Mouse (Mus musculus) forebrain, embryonic 14.5 days (tissue): Measurements from ENCODE around the gene Adamtsl4. TPM values are rescaled to one million over a fixed set of nuclear protein-coding genes. Genes with fewer than 3 reads are reported as not detected.
"Not testable (repeated sequence)": the region's sequence is repeated elsewhere in the genome, so short reads cannot be mapped to it uniquely, and the experiment has no call there.

Source experiments
- ATAC-seq: fragments of 200-750 bp; cut with Nextera tagmentation; 2 replicates; pipeline ENCODE4 v1.8.0; 2017; ENCODE audit warnings: mild to moderate bottlenecking, moderate library complexity
- DNase-seq: peaks from one replicate; pipeline ENCODE4 v3.0.0-alpha.2; 2015; ENCODE audit warnings: low spot score
- H3K27ac ChIP-seq: fragments of 300-500 bp; sonication (generic); 2 replicates; pipeline ENCODE4 v1.5.1; 2014; ENCODE audit warnings: low read depth, mild to moderate bottlenecking, control low read depth, low read length, moderate library complexity
- H3K27me3 ChIP-seq: fragments of 300-500 bp; sonication (generic); replicated peaks from 2 replicates; pipeline ENCODE4 v1.6.1; 2014; ENCODE audit warnings: low read length, control low read depth, mixed read lengths; ENCODE audit not compliant: control insufficient read depth, insufficient read depth
- H3K36me3 ChIP-seq: fragments of 300-500 bp; sonication (generic); 2 replicates; pipeline ENCODE4 v1.6.1; 2014; ENCODE audit warnings: low read length, control low read depth; ENCODE audit not compliant: control insufficient read depth, insufficient read depth
- H3K4me1 ChIP-seq: fragments of 300-500 bp; sonication (generic); 2 replicates; pipeline ENCODE4 v1.6.1; 2014; ENCODE audit warnings: antibody characterized with exemption, low read length, control low read depth; ENCODE audit not compliant: control insufficient read depth, insufficient read depth
- H3K4me2 ChIP-seq: fragments of 300-500 bp; sonication (generic); 2 replicates; pipeline ENCODE4 v1.6.1; 2014; ENCODE audit warnings: mild to moderate bottlenecking, control low read depth, low read length
- H3K4me3 ChIP-seq: fragments of 300-500 bp; sonication (generic); 2 replicates; pipeline ENCODE4 v1.5.1; 2014; ENCODE audit warnings: low read depth, low read length, control low read depth
- H3K9ac ChIP-seq: fragments of 300-500 bp; sonication (generic); 2 replicates; pipeline ENCODE4 v1.6.1; 2014; ENCODE audit warnings: mild to moderate bottlenecking, low read length, control low read depth, moderate library complexity
- H3K9me3 ChIP-seq: fragments of 300-500 bp; sonication (generic); replicated peaks from 2 replicates; pipeline ENCODE4 v1.6.1; 2016; ENCODE audit warnings: low read length, control low read depth, mixed read lengths; ENCODE audit not compliant: control insufficient read depth
- WGBS: fragments of 180-500 bp; shearing (Covaris S2); extraction: QIAGEN DNeasy Blood & Tissue Kit; methylation state at CpG from one replicate; pipeline ENCODE4 v1.1.7; 2014; 5-methylcytosine and 5-hydroxymethylcytosine counted together
- polyA plus RNA-seq: library from polyadenylated mRNA; unstranded; fragments of >200 nt; fragmentation: Nextera tagmentation; extraction: Ambion mirVana; gene quantifications from 2 replicates; pipeline ENCODE4 v1.2.1, GENCODE M21; 2014

Adamtsl4 gene
- polyA plus RNA-seq, 1 experiment from 2014 or later, result 0.13 TPM

GRCm38 (mm10) chr3:95655437-95655836, 32.3 kb downstream of the Adamtsl4 start:
- Histone ChIP-seq H3K9me3 (no peaks in the 10 kb centered on the region), H3K9ac (no peak overlapping the region), H3K36me3 (peaks cover 5% of the 10 kb centered on the region), H3K4me2 (no peak overlapping the region), H3K27me3 (no peaks in the 10 kb centered on the region), H3K4me1 (peaks cover 4% of the 10 kb centered on the region), H3K4me3 (no peak overlapping the region), H3K27ac (no peak overlapping the region)
- ATAC-seq (no peak), DNase-seq (no peak)
- 87% methylated on average over 5 of the region's 5 CpGs for WGBS

GRCm38 (mm10) chr3:95654371-95654770, 33.3 kb downstream of the Adamtsl4 start:
- ATAC-seq, result not testable (repeated sequence)

DNA sequence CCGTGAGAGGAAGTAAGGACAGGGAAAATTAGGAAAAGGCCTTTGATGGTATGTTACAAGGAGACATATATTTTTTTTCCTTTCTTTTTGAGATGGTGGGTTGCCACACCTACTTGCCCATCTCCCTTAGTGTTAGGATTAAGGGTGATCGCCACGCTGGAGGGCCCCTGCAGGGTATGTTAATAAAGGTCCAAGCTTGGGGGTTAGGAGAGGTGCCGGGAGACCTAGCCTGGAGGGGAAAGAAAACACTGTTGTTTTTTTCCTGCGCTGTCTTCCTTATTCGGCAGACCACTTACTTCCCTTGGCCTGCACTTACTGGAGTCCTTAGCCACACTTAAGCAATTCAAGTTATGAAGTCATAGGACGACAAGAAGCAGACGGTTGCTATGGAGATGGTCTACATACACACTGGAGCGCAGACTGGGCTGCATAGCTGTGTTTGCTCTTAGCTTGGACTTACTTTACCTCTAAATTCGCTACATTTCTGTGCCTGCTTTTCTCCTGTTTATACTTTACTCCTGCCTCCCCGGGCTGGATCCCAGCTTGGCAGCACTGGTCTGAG, 34.2 kb downstream of the Adamtsl4 start:
- no peaks in the 10 kb centered on the region for H3K9me3 ChIP-seq
- no peak for ATAC-seq

More at GRCm38 (mm10) chr3:95654371-95654770, 33.3 kb downstream of the Adamtsl4 start:
- H3K4me3 ChIP-seq, H3K36me3 ChIP-seq, H3K27me3 ChIP-seq, H3K9ac ChIP-seq, H3K9me3 ChIP-seq, DNase-seq, H3K4me1 ChIP-seq, H3K4me2 ChIP-seq, H3K27ac ChIP-seq: not testable (repeated sequence)
- WGBS, result 91% methylated on average over 3 of the region's 3 CpGs

DNA sequence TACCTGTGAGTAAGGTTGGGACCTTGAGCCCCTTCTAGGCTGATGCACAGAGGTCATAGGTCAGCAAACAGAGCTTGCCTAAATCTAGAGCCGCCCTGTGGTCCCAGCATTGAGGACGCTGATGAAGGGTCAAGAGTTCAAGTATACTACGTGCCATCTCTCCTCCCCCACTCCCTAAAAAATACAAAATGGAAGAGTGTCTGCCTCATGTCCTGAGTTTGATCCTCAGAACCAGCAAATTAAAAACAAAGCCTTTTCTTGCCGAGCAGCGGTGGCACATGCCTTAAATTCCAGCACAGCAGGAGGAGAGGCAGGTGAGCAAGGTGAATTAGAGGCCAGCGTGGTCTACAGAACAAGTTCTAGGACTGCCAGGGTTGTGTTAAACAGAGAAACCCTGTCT, 34.8 kb downstream of the Adamtsl4 start:
- WGBS, result 19% methylated on average over 6 of the region's 6 CpGs
- Histone ChIP-seq H3K4me2 (no peak overlapping the region), H3K4me1 (0 out of 2 replicates have a peak, but pooled peaks cover 2% of the 10 kb centered on the region), H3K36me3 (no peaks in the 10 kb centered on the region), H3K27ac (no peak overlapping the region), H3K27me3 (no peaks in the 10 kb centered on the region), H3K9me3 (no peaks in the 10 kb centered on the region), H3K4me3 (no peak overlapping the region), H3K9ac (no peak overlapping the region)
- no peak for ATAC-seq
- no peak for DNase-seq

More for the DNA sequence above, 34.2 kb downstream of the Adamtsl4 start:
- H3K36me3 ChIP-seq, result no peaks in the 10 kb centered on the region
- H3K4me1 ChIP-seq, result 0 out of 2 replicates have a peak, but pooled peaks cover 2% of the 10 kb centered on the region
- no peak overlapping the region for H3K4me2 ChIP-seq
- no peak overlapping the region for H3K9ac ChIP-seq
- 30% methylated on average over 11 of the region's 11 CpGs for WGBS
- no peak overlapping the region for H3K27ac ChIP-seq
- DNase-seq, result peak; percentile 33
- H3K4me3 ChIP-seq, result no peak overlapping the region
- no peaks in the 10 kb centered on the region for H3K27me3 ChIP-seq

DNA sequence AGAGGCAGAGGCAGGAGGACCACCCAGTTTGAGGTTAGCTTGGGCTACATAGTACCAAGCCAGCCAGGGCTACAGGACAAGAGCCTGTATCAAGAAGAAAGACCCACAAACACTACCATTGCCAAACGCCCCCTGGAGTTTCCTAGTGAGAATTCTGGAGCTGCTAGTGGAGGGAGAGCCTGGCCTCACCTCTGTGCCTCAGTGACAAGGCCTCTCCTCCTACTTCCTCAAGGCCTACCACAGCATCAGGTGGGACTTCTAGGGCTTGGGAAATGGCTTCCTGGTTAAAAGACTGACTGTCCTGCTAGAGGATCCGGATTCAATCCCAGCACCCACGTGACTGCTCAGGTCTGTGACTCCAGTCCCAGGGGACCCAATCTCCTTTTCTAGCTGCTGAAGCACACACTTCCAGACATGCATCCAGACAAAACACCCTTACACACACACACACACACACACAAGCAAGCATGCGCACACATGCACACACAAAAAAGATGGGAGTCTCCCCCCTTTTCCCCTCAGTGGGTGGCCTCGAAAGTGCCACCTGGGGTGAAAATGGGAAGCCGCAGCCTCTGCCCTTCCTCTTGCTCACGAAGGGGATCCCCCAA, 35.4 kb downstream of the Adamtsl4 start:
- Histone ChIP-seq H3K9ac (no peak overlapping the region), H3K4me3 (no peak overlapping the region), H3K4me1 (no peaks in the 10 kb centered on the region), H3K27ac (no peak overlapping the region), H3K4me2 (no peak overlapping the region), H3K27me3 (no peaks in the 10 kb centered on the region), H3K36me3 (no peaks in the 10 kb centered on the region), H3K9me3 (no peaks in the 10 kb centered on the region)
- 57% methylated on average over 7 of the region's 7 CpGs for WGBS
- ATAC-seq, result no peak
- no peak for DNase-seq

GRCm38 (mm10) chr3:95651391-95652203, 36.1 kb downstream of the Adamtsl4 start:
- Histone ChIP-seq H3K36me3 (no peaks in the 10 kb centered on the region), H3K9me3 (no peaks in the 10 kb centered on the region), H3K27ac (no peak overlapping the region), H3K27me3 (no peaks in the 10 kb centered on the region), H3K4me3 (no peak overlapping the region), H3K4me2 (no peak overlapping the region), H3K4me1 (no peaks in the 10 kb centered on the region), H3K9ac (no peak overlapping the region)
- ATAC-seq (no peak), DNase-seq (no peak)
- 90% methylated on average over 16 of the region's 16 CpGs for WGBS

DNA sequence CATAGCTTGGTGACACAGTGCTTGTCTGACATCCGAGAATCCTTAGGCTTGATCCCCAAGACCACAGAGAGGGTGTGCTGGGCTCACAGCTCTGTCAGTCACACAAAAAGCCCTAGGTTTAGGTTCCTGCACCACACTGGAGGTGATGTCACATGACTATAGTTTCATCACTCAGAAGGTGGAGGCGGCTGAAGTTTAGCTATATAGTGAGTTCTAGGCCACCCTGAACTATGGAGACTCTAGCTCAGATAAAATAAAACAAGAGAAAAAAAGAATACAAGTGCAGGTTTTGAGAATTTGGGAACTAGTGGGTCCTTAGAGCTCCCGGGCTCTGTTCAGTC, 36.7 kb downstream of the Adamtsl4 start:
- Histone ChIP-seq H3K9ac (no peak overlapping the region), H3K36me3 (no peaks in the 10 kb centered on the region), H3K27ac (no peak overlapping the region), H3K27me3 (no peaks in the 10 kb centered on the region), H3K4me2 (no peak overlapping the region), H3K4me3 (no peak overlapping the region), H3K4me1 (no peaks in the 10 kb centered on the region), H3K9me3 (no peaks in the 10 kb centered on the region)
- WGBS, result 83% methylated on average over 3 of the region's 3 CpGs
- DNase-seq (no peak), ATAC-seq (no peak)

GRCm38 (mm10) chr3:95650276-95651032, 37.3 kb downstream of the Adamtsl4 start:
- Histone ChIP-seq H3K9me3 (no peaks in the 10 kb centered on the region), H3K4me2 (no peak overlapping the region), H3K4me3 (no peak overlapping the region), H3K27me3 (no peaks in the 10 kb centered on the region), H3K9ac (no peak overlapping the region), H3K36me3 (no peaks in the 10 kb centered on the region), H3K27ac (no peak overlapping the region), H3K4me1 (no peaks in the 10 kb centered on the region)
- ATAC-seq (no peak), DNase-seq (no peak)
- 77% methylated on average over 6 of the region's 6 CpGs for WGBS
